Mouse (Mus musculus) frontal cortex, postnatal 25 days (tissue): ENCODE measurements at regions not wholly inside any gene's neighbourhood (a gene's known extent, or its start where the extent isn't known, plus 50 kb on each side); places are given as distances from the start of the nearest gene placed in this dataset.

Experiments
- DNase-seq, 2 experiments: peaks; one replicate each; pipeline ENCODE4 v3.0.0; 2022; ENCODE audit warnings: low spot score in 2 of 2

GRCm38 (mm10) chr8:115830012-115830662, 122.5 kb upstream of the Maf start:
- DNase-seq = no peak

GRCm38 (mm10) chr8:115826516-115826915, 118.9 kb upstream of the Maf start:
- DNase-seq = no peak

DNA sequence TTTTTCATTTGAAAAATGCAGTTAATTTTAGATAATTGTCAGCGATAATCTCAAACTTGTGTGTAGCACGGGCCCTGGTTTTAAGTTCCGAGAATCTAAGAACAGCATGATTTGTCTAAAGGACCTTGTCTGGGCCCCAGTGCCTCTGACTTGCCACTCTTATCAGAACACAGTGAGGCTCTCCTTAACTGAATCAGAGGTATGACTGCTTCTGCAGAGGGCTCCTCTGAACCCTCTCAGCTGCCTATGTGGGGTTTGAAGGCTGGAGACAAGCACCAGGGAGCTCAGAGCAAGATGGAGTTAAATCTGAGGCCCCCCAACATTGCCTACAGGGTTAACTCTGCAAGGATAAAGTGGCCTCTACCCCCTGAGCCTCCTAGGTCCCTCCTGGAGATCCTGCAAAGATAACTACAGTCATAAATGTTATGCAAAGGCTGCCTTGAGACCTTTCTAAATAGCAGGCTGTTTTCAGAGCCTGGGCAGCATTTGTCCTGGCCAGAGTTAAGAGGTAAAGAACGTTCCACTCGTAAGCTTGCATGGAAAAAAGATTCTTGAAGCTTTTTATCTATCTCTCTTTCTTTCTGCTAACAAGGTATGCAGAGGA, 118.4 kb upstream of the Maf start:
- DNase-seq = no peak

DNA sequence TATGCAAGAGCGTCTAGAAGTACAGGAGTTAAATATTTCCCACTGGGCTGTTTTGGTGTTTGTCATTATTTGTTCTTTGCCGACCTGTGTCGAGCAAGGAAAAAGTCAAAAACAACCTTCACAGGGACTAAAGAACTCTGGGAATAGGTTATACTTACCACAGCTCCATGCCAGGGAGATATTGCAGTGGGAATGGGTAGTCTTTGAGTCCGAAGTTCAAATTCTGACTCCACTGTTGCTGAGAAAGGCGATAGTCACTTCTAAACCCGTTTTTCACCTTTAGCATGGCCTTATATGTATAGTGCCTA, 116.8 kb upstream of the Maf start:
- no peak for DNase-seq

- no peak for DNase-seq
Observed at GRCm38 (mm10) chr8:115823673-115824477, 116.3 kb upstream of the Maf start.

DNA sequence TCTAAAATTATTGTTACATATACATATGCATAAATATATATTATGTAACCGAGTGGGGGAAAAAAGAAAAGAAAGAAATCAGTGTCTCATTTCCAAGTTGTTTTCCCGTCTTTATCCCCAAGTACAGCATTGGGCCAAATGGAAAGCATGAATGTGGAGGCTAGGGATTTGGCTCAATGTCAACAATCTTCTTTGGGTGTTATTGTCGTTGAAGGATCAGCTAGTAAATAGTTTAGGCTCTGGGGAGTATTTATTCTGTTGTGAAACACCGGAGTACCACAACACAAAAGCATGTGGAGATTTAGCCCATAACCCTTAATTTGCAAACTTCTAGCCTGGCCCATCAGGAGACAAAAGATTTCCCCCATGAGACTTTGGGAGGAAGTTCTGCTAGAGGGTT, 105.8 kb upstream of the Maf start:
- no peak for DNase-seq

GRCm38 (mm10) chr8:115806579-115806978, 99.0 kb upstream of the Maf start:
- DNase-seq = no peak

DNA sequence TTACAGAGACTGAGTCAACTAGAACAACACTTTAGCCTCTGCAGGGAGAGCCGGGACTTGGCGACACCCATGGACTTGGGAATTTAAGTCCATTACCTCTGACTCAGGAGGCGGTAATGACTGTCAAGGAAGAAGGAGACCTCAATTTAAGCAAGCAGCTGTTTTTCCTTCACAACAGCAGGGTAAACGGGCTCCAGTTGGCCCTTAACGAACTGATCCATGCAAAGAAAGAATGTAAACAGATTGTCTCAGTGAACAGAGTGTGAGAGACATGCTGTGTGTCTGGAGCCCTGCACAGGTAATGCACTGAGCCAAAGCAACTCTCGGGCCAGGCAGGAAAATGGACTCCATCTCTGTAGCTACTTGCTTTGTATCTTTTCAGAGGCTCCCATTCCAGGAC, 98.5 kb upstream of the Maf start:
- no peak for DNase-seq

- no peak for DNase-seq
Observed at GRCm38 (mm10) chr8:115793587-115793986, 86.0 kb upstream of the Maf start.

DNA sequence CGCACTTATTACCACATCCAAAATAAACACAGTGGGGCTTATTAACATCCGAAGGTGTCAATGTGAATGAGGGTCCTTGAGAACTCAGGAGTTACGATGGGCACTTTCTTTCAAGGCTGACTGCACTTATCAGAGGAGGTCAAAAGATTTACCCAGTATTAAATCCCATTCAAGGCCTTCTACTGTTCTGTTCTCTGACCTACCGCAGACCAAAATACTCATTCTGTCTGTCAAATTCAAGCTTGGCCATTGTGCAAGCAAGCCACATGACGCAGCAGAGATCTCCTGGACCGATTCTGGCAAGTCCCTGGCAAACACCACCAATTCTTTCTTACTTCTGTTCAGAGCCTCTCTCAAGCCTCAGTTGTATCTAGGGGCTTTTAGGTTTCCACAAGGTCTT, 80.8 kb upstream of the Maf start:
- no peak for DNase-seq

- DNase-seq = no peak
Observed at GRCm38 (mm10) chr8:115786185-115786584, 78.6 kb upstream of the Maf start.

- no peak for DNase-seq
Observed at GRCm38 (mm10) chr8:115785769-115786168, 78.2 kb upstream of the Maf start.

- DNase-seq = no peak
Observed at GRCm38 (mm10) chr8:115783364-115783763, 75.8 kb upstream of the Maf start.

- no peak for DNase-seq
Observed at GRCm38 (mm10) chr8:115778433-115778832, 70.8 kb upstream of the Maf start.

DNA sequence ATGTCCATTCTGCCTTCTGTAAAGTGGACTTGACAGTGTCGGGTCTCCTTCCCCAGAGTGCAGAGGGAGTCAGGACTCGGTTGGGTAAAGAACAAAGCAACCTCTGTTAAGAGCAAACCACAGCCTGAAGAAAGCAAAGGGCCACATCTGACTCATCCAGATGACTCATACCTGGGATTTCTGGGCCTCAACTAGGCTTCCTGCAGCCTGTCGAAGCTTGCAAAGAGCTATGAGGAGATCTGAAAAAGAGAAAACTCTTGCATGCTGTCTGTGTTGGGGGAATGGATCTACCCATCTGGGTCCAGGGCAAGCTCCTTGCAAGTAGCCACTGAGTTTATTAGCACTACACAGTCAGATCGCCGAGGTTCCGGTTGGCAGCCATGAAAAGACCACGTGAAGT, 63.5 kb upstream of the Maf start:
- DNase-seq = no peak

- no peak for DNase-seq
Observed at GRCm38 (mm10) chr8:115768631-115769030, 61.0 kb upstream of the Maf start.

- peak in 1 of 2 experiments; percentile 11 for DNase-seq
Observed at GRCm38 (mm10) chr8:115766218-115766898, 58.8 kb upstream of the Maf start.

- no peak for DNase-seq
Observed at GRCm38 (mm10) chr8:115764551-115764950, 57.0 kb upstream of the Maf start.

DNA sequence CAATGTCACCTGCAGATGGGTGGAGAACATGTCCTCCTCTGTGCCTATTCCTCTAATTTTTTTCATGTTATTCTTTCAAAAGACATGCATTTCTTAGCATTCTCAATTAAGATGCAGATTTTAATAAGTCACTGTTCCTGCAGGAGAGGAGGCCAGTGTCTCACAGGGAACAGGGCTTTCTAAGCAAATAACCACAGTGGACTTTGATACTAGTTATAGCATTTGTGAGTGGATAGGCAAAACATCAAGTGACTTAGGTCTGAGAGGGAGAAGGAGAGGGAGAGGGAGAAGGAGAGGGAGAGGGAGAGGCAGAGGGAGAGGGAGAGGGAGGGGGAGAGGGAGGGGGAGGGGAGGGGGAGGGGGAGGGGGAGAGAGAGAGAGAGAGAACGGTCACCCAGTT, 50.4 kb upstream of the Maf start:
- no peak for DNase-seq
